Mouse (Mus musculus): ENCODE results near the gene Rad1. TPM values are rescaled to one million over a fixed set of nuclear protein-coding genes. Genes with fewer than 3 reads are reported as not detected.

Rad1 gene
- 26.9 and 31.0 TPM in 2 replicates for polyA plus RNA-seq (2015; fragmentation: Nextera tagmentation; extraction: Ambion mirVana)

GRCm38 (mm10) chr15:10485484-10486364 lies at the start of gene Rad1, which contains the start of gene Brix1:
Gene Rad1 (plus strand): TSS chr15:10486018.
Gene Brix1 (minus strand): TSS chr15:10485947.
- Histone ChIP-seq H3K27me3 (replicated peaks; ENCODE audit: control insufficient read depth, insufficient read depth, low read length) (no peaks in the 10 kb centered on the region), H3K9me3 (ENCODE audit: control insufficient read depth, low read length) (no peaks in the 10 kb centered on the region), H3K36me3 (ENCODE audit: control insufficient read depth, insufficient read depth) (peaks cover 10% of the 10 kb centered on the region), H3K4me1 (replicated peaks; ENCODE audit: control insufficient read depth, insufficient read depth, low read length) (peaks cover 17% of the 10 kb centered on the region), H3K4me3 (replicated peaks; ENCODE audit: low read length) (peak within 1 kb of the TSS; percentile 69), H3K4me2 (ENCODE audit: low read length) (peak within 1 kb of the TSS; percentile 87), H3K9ac (replicated peaks; ENCODE audit: low read depth, low read length) (peak within 1 kb of the TSS; percentile 84), H3K27ac (ENCODE audit: low read length) (peak within 1 kb of the TSS; percentile 81)
- under 1% methylated on average over 58 of the region's 58 CpGs for WGBS
- peak; percentile 100 for ATAC-seq

DNA sequence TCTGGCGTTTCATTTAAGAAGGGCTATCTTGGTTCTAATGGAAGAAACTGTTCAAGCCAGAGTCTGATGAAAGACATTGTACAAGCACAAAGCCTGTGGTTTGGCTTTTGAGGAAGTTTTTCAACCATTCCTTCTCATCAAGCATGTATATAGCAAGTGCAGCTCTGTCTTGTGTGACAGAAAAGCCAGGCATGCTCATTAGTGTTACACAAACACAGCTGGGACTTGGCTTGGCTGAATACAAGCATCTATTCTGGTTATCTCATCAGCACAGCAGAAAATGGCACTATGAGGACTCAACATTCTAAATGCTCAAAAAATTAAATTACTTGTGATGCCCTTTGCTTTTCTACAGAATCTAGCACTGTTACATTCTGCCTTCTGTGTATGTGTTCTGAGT lies 48.9 kb upstream of the Rad1 start:
- H3K36me3 ChIP-seq (ENCODE audit: control insufficient read depth, insufficient read depth) = no peaks in the 10 kb centered on the region
- no peak overlapping the region for H3K4me3 ChIP-seq (replicated peaks; ENCODE audit: low read length)
- H3K4me1 ChIP-seq (replicated peaks; ENCODE audit: control insufficient read depth, insufficient read depth, low read length) = no peaks in the 10 kb centered on the region
- no peak overlapping the region for H3K4me2 ChIP-seq (ENCODE audit: low read length)
- no peak overlapping the region for H3K27ac ChIP-seq (ENCODE audit: low read length)
- 67% methylated on average over 1 of the region's 1 CpGs for WGBS
- H3K9me3 ChIP-seq (ENCODE audit: control insufficient read depth, low read length) = no peaks in the 10 kb centered on the region; the same call in 1 of the 2 replicates
- ATAC-seq = no peak
- H3K9ac ChIP-seq (replicated peaks; ENCODE audit: low read depth, low read length) = no peak overlapping the region
- H3K27me3 ChIP-seq (replicated peaks; ENCODE audit: control insufficient read depth, insufficient read depth, low read length) = no peaks in the 10 kb centered on the region

DNA sequence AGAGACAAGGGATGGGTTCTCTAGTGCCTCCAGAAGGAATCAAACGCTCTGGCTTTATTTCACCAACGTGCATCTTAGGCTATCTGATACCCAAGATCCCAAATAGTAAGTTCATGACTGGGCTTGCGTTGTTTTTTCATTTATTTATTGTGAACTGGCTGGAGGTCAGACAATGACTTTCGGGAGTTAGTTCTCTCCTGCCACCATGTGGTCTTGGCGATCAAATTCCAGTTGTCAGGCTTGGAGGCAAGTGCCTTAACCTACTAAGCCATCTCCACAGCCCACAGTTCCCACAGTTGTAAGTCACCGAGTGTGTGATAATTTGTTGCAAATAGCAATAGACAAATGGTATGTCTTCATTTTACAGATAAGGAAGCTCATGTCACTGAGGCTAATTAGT lies 45.9 kb upstream of the Rad1 start:
- 76% methylated on average over 6 of the region's 6 CpGs for WGBS
- no peak for ATAC-seq
- Histone ChIP-seq H3K4me3 (replicated peaks; ENCODE audit: low read length) (no peak overlapping the region), H3K9ac (replicated peaks; ENCODE audit: low read depth, low read length) (no peak overlapping the region), H3K27me3 (replicated peaks; ENCODE audit: control insufficient read depth, insufficient read depth, low read length) (no peaks in the 10 kb centered on the region), H3K4me2 (ENCODE audit: low read length) (no peak overlapping the region), H3K4me1 (replicated peaks; ENCODE audit: control insufficient read depth, insufficient read depth, low read length) (no peaks in the 10 kb centered on the region), H3K36me3 (ENCODE audit: control insufficient read depth, insufficient read depth) (0 out of 2 replicates have a peak, but pooled peaks cover under 1% of the 10 kb centered on the region), H3K9me3 (ENCODE audit: control insufficient read depth, low read length) (no peaks in the 10 kb centered on the region; the same call in 1 of the 2 replicates), H3K27ac (ENCODE audit: low read length) (no peak overlapping the region)

DNA sequence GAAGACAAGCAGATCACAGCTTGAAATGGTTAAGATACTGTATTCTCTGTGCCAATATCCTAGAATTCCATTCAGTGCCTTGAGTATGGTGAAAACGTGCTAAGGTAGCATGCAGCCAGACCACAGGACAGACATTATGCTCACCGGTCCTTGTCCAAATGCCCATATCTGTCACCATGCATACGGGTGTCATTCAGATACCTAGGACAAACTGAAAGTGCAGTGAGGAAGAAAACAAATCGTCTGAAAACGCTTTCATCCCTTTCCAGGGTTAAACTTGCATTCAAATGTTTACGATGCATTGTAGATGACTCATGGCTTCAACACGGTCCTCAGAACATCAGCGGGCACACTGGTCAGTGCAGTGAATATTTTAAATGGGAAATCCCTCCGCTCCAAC lies 44.3 kb upstream of the Rad1 start:
- H3K36me3 ChIP-seq (ENCODE audit: control insufficient read depth, insufficient read depth) = peaks cover 2% of the 10 kb centered on the region; the same call in 1 of the 2 replicates
- H3K27ac ChIP-seq (ENCODE audit: low read length) = no peak overlapping the region
- no peaks in the 10 kb centered on the region for H3K27me3 ChIP-seq (replicated peaks; ENCODE audit: control insufficient read depth, insufficient read depth, low read length)
- H3K4me1 ChIP-seq (replicated peaks; ENCODE audit: control insufficient read depth, insufficient read depth, low read length) = no peaks in the 10 kb centered on the region
- no peak overlapping the region for H3K4me2 ChIP-seq (ENCODE audit: low read length)
- no peak for ATAC-seq
- no peaks in the 10 kb centered on the region for H3K9me3 ChIP-seq (ENCODE audit: control insufficient read depth, low read length)
- no peak overlapping the region for H3K9ac ChIP-seq (replicated peaks; ENCODE audit: low read depth, low read length)
- no peak overlapping the region for H3K4me3 ChIP-seq (replicated peaks; ENCODE audit: low read length)
- 91% methylated on average over 9 of the region's 9 CpGs for WGBS

DNA sequence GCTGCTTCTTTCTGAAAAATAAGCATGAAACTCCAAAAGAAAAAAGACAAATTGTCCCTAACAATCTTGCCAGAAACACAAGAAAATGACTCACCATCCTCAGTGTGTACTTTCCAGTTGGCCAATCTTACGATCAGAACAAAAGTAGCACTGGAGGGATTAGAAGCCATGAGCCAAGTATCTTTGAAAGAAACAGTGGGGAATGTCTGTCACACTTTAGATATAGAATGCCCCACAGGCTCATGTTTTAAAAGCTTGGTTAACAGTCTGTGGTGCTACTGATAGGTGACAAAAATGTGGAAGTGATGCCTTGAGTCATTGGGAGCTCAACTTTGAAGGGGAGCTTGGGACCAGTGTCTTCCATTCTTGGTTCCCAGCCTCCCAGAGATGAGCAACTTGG lies 43.5 kb upstream of the Rad1 start:
- ATAC-seq = no peak
- 34% methylated on average over 1 of the region's 1 CpGs for WGBS
- H3K9me3 ChIP-seq (ENCODE audit: control insufficient read depth, low read length) = no peaks in the 10 kb centered on the region
- no peak overlapping the region for H3K27ac ChIP-seq (ENCODE audit: low read length)
- no peak overlapping the region for H3K9ac ChIP-seq (replicated peaks; ENCODE audit: low read depth, low read length)
- no peak overlapping the region for H3K4me3 ChIP-seq (replicated peaks; ENCODE audit: low read length)
- H3K36me3 ChIP-seq (ENCODE audit: control insufficient read depth, insufficient read depth) = peaks cover 6% of the 10 kb centered on the region
- no peak overlapping the region for H3K4me2 ChIP-seq (ENCODE audit: low read length)
- no peaks in the 10 kb centered on the region for H3K4me1 ChIP-seq (replicated peaks; ENCODE audit: control insufficient read depth, insufficient read depth, low read length)
- no peaks in the 10 kb centered on the region for H3K27me3 ChIP-seq (replicated peaks; ENCODE audit: control insufficient read depth, insufficient read depth, low read length)

DNA sequence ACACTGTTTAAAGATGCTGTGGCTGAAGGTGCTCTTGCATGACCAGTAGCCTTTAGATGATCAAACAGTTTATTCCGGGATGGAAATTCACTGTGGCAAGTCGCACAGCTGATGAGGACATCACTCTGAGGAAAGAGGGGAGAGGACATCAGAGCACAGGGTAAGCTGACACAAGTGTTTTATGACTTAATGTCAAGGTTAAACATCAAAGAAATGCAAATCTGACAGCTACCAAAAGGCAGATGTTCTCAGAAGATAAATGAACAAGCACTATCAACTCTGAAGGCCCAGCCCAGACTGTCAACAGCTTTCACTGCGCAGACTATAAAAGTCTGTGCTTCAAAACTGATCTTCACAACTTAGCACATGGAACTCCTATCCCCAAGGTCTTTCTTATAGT lies 38.7 kb upstream of the Rad1 start:
- Histone ChIP-seq H3K9ac (replicated peaks; ENCODE audit: low read depth, low read length) (no peak overlapping the region), H3K4me2 (ENCODE audit: low read length) (no peak overlapping the region), H3K36me3 (ENCODE audit: control insufficient read depth, insufficient read depth) (peaks cover 10% of the 10 kb centered on the region), H3K9me3 (ENCODE audit: control insufficient read depth, low read length) (no peaks in the 10 kb centered on the region), H3K4me3 (replicated peaks; ENCODE audit: low read length) (no peak overlapping the region), H3K27ac (ENCODE audit: low read length) (no peak overlapping the region), H3K4me1 (replicated peaks; ENCODE audit: control insufficient read depth, insufficient read depth, low read length) (no peaks in the 10 kb centered on the region), H3K27me3 (replicated peaks; ENCODE audit: control insufficient read depth, insufficient read depth, low read length) (no peaks in the 10 kb centered on the region)
- 93% methylated on average over 3 of the region's 3 CpGs for WGBS
- ATAC-seq = no peak

- Histone ChIP-seq H3K4me1 (replicated peaks; ENCODE audit: control insufficient read depth, insufficient read depth, low read length) (no peaks in the 10 kb centered on the region), H3K27me3 (replicated peaks; ENCODE audit: control insufficient read depth, insufficient read depth, low read length) (no peaks in the 10 kb centered on the region), H3K36me3 (ENCODE audit: control insufficient read depth, insufficient read depth) (peaks cover 9% of the 10 kb centered on the region; the same call in 1 of the 2 replicates), H3K9me3 (ENCODE audit: control insufficient read depth, low read length) (no peaks in the 10 kb centered on the region), H3K4me3 (replicated peaks; ENCODE audit: low read length) (no peak overlapping the region), H3K9ac (replicated peaks; ENCODE audit: low read depth, low read length) (no peak overlapping the region), H3K27ac (ENCODE audit: low read length) (no peak overlapping the region), H3K4me2 (ENCODE audit: low read length) (no peak overlapping the region)
- 93% methylated on average over 12 of the region's 12 CpGs for WGBS
- ATAC-seq = no peak
Measured at GRCm38 (mm10) chr15:10460986-10461385, 24.8 kb upstream of the Rad1 start.

DNA sequence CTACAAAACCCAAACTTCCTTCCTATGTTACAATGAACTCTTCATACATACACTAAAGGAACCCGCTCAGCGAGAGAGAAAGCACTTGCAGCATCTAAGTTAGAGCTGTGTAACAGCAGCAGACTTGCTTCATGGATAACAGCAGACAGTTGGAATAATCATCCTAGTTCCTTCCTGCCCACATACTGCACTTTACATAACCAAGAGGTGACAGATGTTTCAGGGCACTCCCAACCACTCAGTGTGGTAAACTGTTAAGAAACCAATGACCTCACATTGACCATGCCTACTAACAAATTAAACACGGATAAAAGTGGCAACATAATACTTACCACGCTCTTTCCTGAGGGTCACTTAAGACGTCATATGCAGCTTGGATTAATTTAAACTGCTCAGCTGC lies 22.3 kb upstream of the Rad1 start:
- 93% methylated on average over 5 of the region's 5 CpGs for WGBS
- Histone ChIP-seq H3K4me2 (ENCODE audit: low read length) (no peak overlapping the region), H3K27ac (ENCODE audit: low read length) (no peak overlapping the region), H3K4me1 (replicated peaks; ENCODE audit: control insufficient read depth, insufficient read depth, low read length) (no peaks in the 10 kb centered on the region; the same call in 1 of the 2 replicates), H3K36me3 (ENCODE audit: control insufficient read depth, insufficient read depth) (peaks cover 9% of the 10 kb centered on the region; the same call in 1 of the 2 replicates), H3K9me3 (ENCODE audit: control insufficient read depth, low read length) (no peaks in the 10 kb centered on the region), H3K27me3 (replicated peaks; ENCODE audit: control insufficient read depth, insufficient read depth, low read length) (no peaks in the 10 kb centered on the region), H3K4me3 (replicated peaks; ENCODE audit: low read length) (no peak overlapping the region), H3K9ac (replicated peaks; ENCODE audit: low read depth, low read length) (no peak overlapping the region)
- no peak for ATAC-seq

- no peaks in the 10 kb centered on the region for H3K9me3 ChIP-seq (ENCODE audit: control insufficient read depth, low read length)
- H3K4me2 ChIP-seq (ENCODE audit: low read length) = no peak overlapping the region
- ATAC-seq = no peak
- H3K4me3 ChIP-seq (replicated peaks; ENCODE audit: low read length) = no peak overlapping the region
- H3K4me1 ChIP-seq (replicated peaks; ENCODE audit: control insufficient read depth, insufficient read depth, low read length) = peaks cover 11% of the 10 kb centered on the region
- 98% methylated on average over 3 of the region's 3 CpGs for WGBS
- H3K27ac ChIP-seq (ENCODE audit: low read length) = no peak overlapping the region
- no peak overlapping the region for H3K9ac ChIP-seq (replicated peaks; ENCODE audit: low read depth, low read length)
- H3K27me3 ChIP-seq (replicated peaks; ENCODE audit: control insufficient read depth, insufficient read depth, low read length) = no peaks in the 10 kb centered on the region
- H3K36me3 ChIP-seq (ENCODE audit: control insufficient read depth, insufficient read depth) = peaks cover 6% of the 10 kb centered on the region; the same call in 1 of the 2 replicates
Measured at GRCm38 (mm10) chr15:10464678-10465077, 21.1 kb upstream of the Rad1 start.
